In genomic region chr19:45745344-45746152, GRCm38 (mm10) we compare ENCODE assay signal across 11 mouse cellular contexts. TPM values are rescaled to one million over a fixed set of nuclear protein-coding genes. Genes with fewer than 3 reads are reported as not detected.
A peak's percentile ranks its signal among the peaks of the same experiment; 100 is the strongest.
DNase-seq lines count a peak whose midpoint lies in the region; ATAC-seq and TF ChIP-seq lines count a peak whose summit lies in the region.
"Had no signal": no experiment of that assay in that cellular context is flagged by ENCODE, and none has a peak within 500 bp of the region (broad histone marks: within the 10 kb centered on the region; RNA-seq: fewer than 3 reads in every experiment).

No protein-coding gene starts in this region.

- no peak for TF ChIP-seq EP300 in liver, postnatal 0 days (IDR thresholded peaks at IDR 0.05; ENCODE audit: low read depth)

- no peak for TF ChIP-seq CTCF in midbrain, postnatal 0 days (IDR thresholded peaks at IDR 0.05)
- TF ChIP-seq CTCF in liver, postnatal 0 days (IDR thresholded peaks at IDR 0.05; ENCODE audit: low read depth) = no peak

- H3K4me3 ChIP-seq in heart, embryonic 13.5 days = peak overlapping the region; percentile 32
- no peak overlapping the region for H3K4me3 ChIP-seq in midbrain, embryonic 11.5 days (ENCODE audit: low read depth, low read length)
- H3K4me3 ChIP-seq in midbrain, postnatal 0 days (ENCODE audit: low read depth, low read length) = no peak overlapping the region
- H3K4me3 ChIP-seq in hindbrain, embryonic 13.5 days = peak overlapping the region; percentile 5; the same call in 1 of the 2 replicates
- no peak overlapping the region for H3K4me3 ChIP-seq in liver, postnatal 0 days (ENCODE audit: low read depth, low read length)
- H3K4me3 ChIP-seq: myocyte had no signal

- peaks cover 57% of the 10 kb centered on the region for H3K4me1 ChIP-seq in heart, embryonic 13.5 days
- H3K4me1 ChIP-seq in midbrain, embryonic 11.5 days (ENCODE audit: control insufficient read depth, insufficient read depth, low read length) = peaks cover 24% of the 10 kb centered on the region
- H3K4me1 ChIP-seq in midbrain, postnatal 0 days (ENCODE audit: insufficient read depth, low read length) = 0 out of 2 replicates have a peak, but pooled peaks cover 10% of the 10 kb centered on the region
- H3K4me1 ChIP-seq in hindbrain, embryonic 13.5 days (replicated peaks) = peaks cover 49% of the 10 kb centered on the region
- peaks cover 36% of the 10 kb centered on the region for H3K4me1 ChIP-seq in liver, postnatal 0 days (ENCODE audit: insufficient read depth)

- H3K27me3 ChIP-seq in heart, embryonic 13.5 days (replicated peaks) = peaks cover 64% of the 10 kb centered on the region
- peaks cover 67% of the 10 kb centered on the region for H3K27me3 ChIP-seq in midbrain, embryonic 11.5 days (ENCODE audit: control insufficient read depth, insufficient read depth, low read length)
- peaks cover 51% of the 10 kb centered on the region for H3K27me3 ChIP-seq in midbrain, postnatal 0 days (ENCODE audit: insufficient read depth, low read length)
- H3K27me3 ChIP-seq in hindbrain, embryonic 13.5 days = peaks cover 74% of the 10 kb centered on the region
- peaks cover 55% of the 10 kb centered on the region for H3K27me3 ChIP-seq in liver, postnatal 0 days (ENCODE audit: insufficient read depth, low read length)
- H3K27me3 ChIP-seq: CH12.LX had no signal

- peaks cover 7% of the 10 kb centered on the region; the same call in 1 of the 2 replicates for H3K36me3 ChIP-seq in heart, embryonic 13.5 days
- H3K36me3 ChIP-seq in midbrain, embryonic 11.5 days (ENCODE audit: control insufficient read depth, insufficient read depth, low read length) = no peaks in the 10 kb centered on the region
- no peaks in the 10 kb centered on the region for H3K36me3 ChIP-seq in midbrain, postnatal 0 days (ENCODE audit: insufficient read depth, low read length)
- no peaks in the 10 kb centered on the region for H3K36me3 ChIP-seq in hindbrain, embryonic 13.5 days
- H3K36me3 ChIP-seq in liver, postnatal 0 days (replicated peaks; ENCODE audit: insufficient read depth, low read length) = no peaks in the 10 kb centered on the region; the same call in 1 of the 2 replicates

- ATAC-seq in heart, embryonic 13.5 days (ENCODE audit: extremely low read depth, insufficient number of reproducible peaks, low FRiP score, low TSS enrichment) = no peak
- ATAC-seq in midbrain, embryonic 11.5 days (ENCODE audit: low FRiP score) = no peak
- ATAC-seq in midbrain, postnatal 0 days (ENCODE audit: low FRiP score) = no peak
- ATAC-seq in hindbrain, embryonic 13.5 days (ENCODE audit: low FRiP score) = no peak
- no peak for ATAC-seq in liver, postnatal 0 days

- H3K9ac ChIP-seq in heart, embryonic 13.5 days = peak overlapping the region; percentile 59
- H3K9ac ChIP-seq in midbrain, embryonic 11.5 days (ENCODE audit: low read length) = no peak overlapping the region
- no peak overlapping the region for H3K9ac ChIP-seq in midbrain, postnatal 0 days (replicated peaks; ENCODE audit: low read length, poor library complexity, severe bottlenecking)
- H3K9ac ChIP-seq in hindbrain, embryonic 13.5 days = 0 out of 2 replicates have a peak overlapping the region, but pooled peaks have one; percentile 30
- no peak overlapping the region for H3K9ac ChIP-seq in liver, postnatal 0 days (replicated peaks)

- H3K9me3 ChIP-seq in heart, embryonic 13.5 days = no peaks in the 10 kb centered on the region
- no peaks in the 10 kb centered on the region for H3K9me3 ChIP-seq in midbrain, embryonic 11.5 days (ENCODE audit: control insufficient read depth, low read length)
- H3K9me3 ChIP-seq in midbrain, postnatal 0 days (ENCODE audit: low read length) = no peaks in the 10 kb centered on the region
- H3K9me3 ChIP-seq in hindbrain, embryonic 13.5 days = no peaks in the 10 kb centered on the region
- no peaks in the 10 kb centered on the region for H3K9me3 ChIP-seq in liver, postnatal 0 days (ENCODE audit: low read length)

- WGBS in heart, embryonic 13.5 days = 3% methylated on average over 32 of the region's 32 CpGs
- 1% methylated on average over 32 of the region's 32 CpGs for WGBS in midbrain, embryonic 11.5 days
- 6% methylated on average over 32 of the region's 32 CpGs for WGBS in midbrain, postnatal 0 days
- WGBS in hindbrain, embryonic 13.5 days = 2% methylated on average over 32 of the region's 32 CpGs
- 6% methylated on average over 32 of the region's 32 CpGs for WGBS in liver, postnatal 0 days (ENCODE audit: insufficient replicate concordance)

- DNase-seq in heart, adult 9 months (ENCODE audit: low spot score in 2 of 2) = no peak
- peak; percentile 92 for DNase-seq in midbrain, embryonic 11.5 days (ENCODE audit: low spot score, missing footprints)
- no peak for DNase-seq in midbrain, postnatal 0 days (ENCODE audit: low spot score)
- DNase-seq in liver, postnatal 0 days = no peak
- DNase-seq in thymus, postnatal 14 days = no peak
- DNase-seq in spleen, postnatal 36 days (ENCODE audit: low spot score in 2 of 2) = no peak

- no peak overlapping the region for H3K27ac ChIP-seq in heart, embryonic 13.5 days (replicated peaks)
- no peak overlapping the region for H3K27ac ChIP-seq in midbrain, embryonic 11.5 days (ENCODE audit: low read depth, low read length)
- no peak overlapping the region for H3K27ac ChIP-seq in midbrain, postnatal 0 days (ENCODE audit: low read depth, low read length)
- no peak overlapping the region for H3K27ac ChIP-seq in hindbrain, embryonic 13.5 days
- H3K27ac ChIP-seq in liver, postnatal 0 days (ENCODE audit: low read depth) = no peak overlapping the region

- H3K4me2 ChIP-seq in heart, embryonic 13.5 days = peak overlapping the region; percentile 58
- no peak overlapping the region for H3K4me2 ChIP-seq in midbrain, embryonic 11.5 days
- no peak overlapping the region for H3K4me2 ChIP-seq in midbrain, postnatal 0 days (ENCODE audit: low read depth, low read length, poor library complexity, severe bottlenecking)
- no peak overlapping the region for H3K4me2 ChIP-seq in hindbrain, embryonic 13.5 days
- peak overlapping the region; percentile 20 for H3K4me2 ChIP-seq in liver, postnatal 0 days (ENCODE audit: low read depth, low read length)

RNA-seq across cellular contexts. Expression of gene Fgf8, which starts 2.8 kb away (rescaled TPM):
- 0.25 and 0.37 TPM in 2 replicates for polyA plus RNA-seq in heart, embryonic 13.5 days (2015; fragmentation: Nextera tagmentation; extraction: Ambion mirVana)
- polyA plus RNA-seq in midbrain, embryonic 11.5 days (2014; fragmentation: Nextera tagmentation; extraction: Ambion mirVana) = 8.5 and 11.4 TPM in 2 replicates
- total RNA-seq in midbrain, postnatal 0 days (2014; rRNA removed) = 1.3 TPM in 1 of 2 replicates, not detected in the other
- not detected in 2 replicates for polyA plus RNA-seq in midbrain, postnatal 0 days (2015; fragmentation: Nextera tagmentation; extraction: Ambion mirVana)
- polyA plus RNA-seq in hindbrain, embryonic 13.5 days (2015; fragmentation: Nextera tagmentation; extraction: Ambion mirVana) = 0.44 and 0.95 TPM in 2 replicates
- polyA plus RNA-seq in liver, postnatal 0 days (2015; fragmentation: Nextera tagmentation; extraction: Ambion mirVana) = not detected in 2 replicates
- total RNA-seq: CH12.LX; layer of hippocampus, postnatal 25 days had no signal
- polyA plus RNA-seq: myocyte had no signal

RNA-seq across cellular contexts. Expression of gene Npm3, which starts 3.8 kb away (rescaled TPM):
- 9.9 and 11.2 TPM in 2 replicates for polyA plus RNA-seq in heart, embryonic 13.5 days (2015; fragmentation: Nextera tagmentation; extraction: Ambion mirVana)
- 9.3 and 10.4 TPM in 2 replicates for polyA plus RNA-seq in midbrain, embryonic 11.5 days (2014; fragmentation: Nextera tagmentation; extraction: Ambion mirVana)
- 26.1 and 40.2 TPM in 2 replicates for total RNA-seq in midbrain, postnatal 0 days (2014; rRNA removed)
- polyA plus RNA-seq in midbrain, postnatal 0 days (2015; fragmentation: Nextera tagmentation; extraction: Ambion mirVana) = 5.6 and 6.5 TPM in 2 replicates
- 5.3 and 6.5 TPM in 2 replicates for polyA plus RNA-seq in hindbrain, embryonic 13.5 days (2015; fragmentation: Nextera tagmentation; extraction: Ambion mirVana)
- polyA plus RNA-seq in liver, postnatal 0 days (2015; fragmentation: Nextera tagmentation; extraction: Ambion mirVana) = 6.3 and 6.5 TPM in 2 replicates

RNA-seq across cellular contexts. Expression of gene Mgea5, which starts 38.1 kb away (rescaled TPM):
- polyA plus RNA-seq in heart, embryonic 13.5 days (2015; fragmentation: Nextera tagmentation; extraction: Ambion mirVana) = 32.6 and 33.4 TPM in 2 replicates
- polyA plus RNA-seq in midbrain, embryonic 11.5 days (2014; fragmentation: Nextera tagmentation; extraction: Ambion mirVana) = 68.8 and 78.9 TPM in 2 replicates
- total RNA-seq in midbrain, postnatal 0 days (2014; rRNA removed) = 145 and 210 TPM in 2 replicates
- 55.9 and 78.2 TPM in 2 replicates for polyA plus RNA-seq in midbrain, postnatal 0 days (2015; fragmentation: Nextera tagmentation; extraction: Ambion mirVana)
- polyA plus RNA-seq in hindbrain, embryonic 13.5 days (2015; fragmentation: Nextera tagmentation; extraction: Ambion mirVana) = 86.8 and 88.0 TPM in 2 replicates
- polyA plus RNA-seq in liver, postnatal 0 days (2015; fragmentation: Nextera tagmentation; extraction: Ambion mirVana) = 10.3 and 10.8 TPM in 2 replicates

Comparison
In these comparisons a context has a peak if more than half of its experiments do, and no peak if none do; other contexts are left out.
1. H3K4me2 ChIP-seq: peak in heart, embryonic 13.5 days (single experiment) and liver, postnatal 0 days (single experiment); none in midbrain, embryonic 11.5 days (single experiment), midbrain, postnatal 0 days (single experiment) and hindbrain, embryonic 13.5 days (single experiment).
2. H3K4me3 ChIP-seq: peak in heart, embryonic 13.5 days (single experiment) and hindbrain, embryonic 13.5 days (single experiment); none in midbrain, embryonic 11.5 days (single experiment), midbrain, postnatal 0 days (single experiment) and liver, postnatal 0 days (single experiment).
3. H3K9ac ChIP-seq: peak in heart, embryonic 13.5 days (single experiment) and hindbrain, embryonic 13.5 days (single experiment); none in midbrain, embryonic 11.5 days (single experiment), midbrain, postnatal 0 days (single experiment) and liver, postnatal 0 days (single experiment).